Mouse (Mus musculus) telencephalon, adult 2 months (tissue): ENCODE results near the gene Mesp1.
A peak's percentile ranks its signal among the peaks of the same experiment; 100 is the strongest.
"Not testable (repeated sequence)": the region's sequence is repeated elsewhere in the genome, so short reads cannot be mapped to it uniquely, and the experiment has no call there.

ENCODE experiments used
- DNase-seq: peaks from one replicate; pipeline ENCODE4 v3.0.0-alpha.2; 2011; ENCODE audit warnings: low read depth, low spot score

Gene Mesp1

GRCm38 (mm10) chr7:79792635-79793421, 760 bp downstream of the Mesp1 start:
- no peak for DNase-seq

- not testable (repeated sequence) for DNase-seq
These were observed 3.8 kb downstream of the Mesp1 start for GRCm38 (mm10) chr7:79789812-79790211.

DNA sequence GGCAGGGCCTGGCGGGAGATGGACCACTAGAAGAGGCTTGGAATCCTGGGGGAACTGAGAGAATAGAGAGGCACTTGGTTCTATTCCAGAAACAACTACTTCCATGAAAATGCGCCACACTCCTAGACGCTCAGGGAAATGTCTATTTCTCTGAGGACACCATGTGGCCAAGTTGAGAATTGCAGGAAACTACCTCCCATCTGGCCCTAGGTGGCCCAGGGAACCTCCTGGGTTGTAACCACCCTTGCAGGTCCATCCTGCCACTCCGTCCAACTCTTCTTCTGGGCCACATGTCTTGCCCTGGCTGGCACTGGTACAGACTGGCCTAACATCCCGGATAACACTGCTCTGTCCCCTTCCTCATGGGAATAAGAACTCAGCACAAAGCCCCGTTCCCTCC, 7.3 kb downstream of the Mesp1 start:
- DNase-seq, result peak; percentile 18

DNA sequence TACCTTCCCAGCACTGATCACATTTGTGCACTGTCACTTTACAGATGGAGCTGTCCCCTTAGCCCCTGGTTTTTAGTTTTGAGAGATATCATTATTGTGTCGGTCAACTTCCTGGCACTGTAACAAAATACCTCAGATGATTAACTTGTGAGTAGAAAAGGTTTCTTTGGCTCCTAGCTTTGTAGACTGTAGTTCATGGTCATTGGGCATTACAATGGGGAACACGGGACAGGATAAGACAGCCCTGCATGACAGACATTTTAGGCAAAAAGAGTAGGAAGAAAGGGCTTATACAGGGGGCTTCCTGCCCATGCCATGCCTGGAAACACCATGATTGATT, 11.1 kb downstream of the Mesp1 start:
- no peak for DNase-seq

DNA sequence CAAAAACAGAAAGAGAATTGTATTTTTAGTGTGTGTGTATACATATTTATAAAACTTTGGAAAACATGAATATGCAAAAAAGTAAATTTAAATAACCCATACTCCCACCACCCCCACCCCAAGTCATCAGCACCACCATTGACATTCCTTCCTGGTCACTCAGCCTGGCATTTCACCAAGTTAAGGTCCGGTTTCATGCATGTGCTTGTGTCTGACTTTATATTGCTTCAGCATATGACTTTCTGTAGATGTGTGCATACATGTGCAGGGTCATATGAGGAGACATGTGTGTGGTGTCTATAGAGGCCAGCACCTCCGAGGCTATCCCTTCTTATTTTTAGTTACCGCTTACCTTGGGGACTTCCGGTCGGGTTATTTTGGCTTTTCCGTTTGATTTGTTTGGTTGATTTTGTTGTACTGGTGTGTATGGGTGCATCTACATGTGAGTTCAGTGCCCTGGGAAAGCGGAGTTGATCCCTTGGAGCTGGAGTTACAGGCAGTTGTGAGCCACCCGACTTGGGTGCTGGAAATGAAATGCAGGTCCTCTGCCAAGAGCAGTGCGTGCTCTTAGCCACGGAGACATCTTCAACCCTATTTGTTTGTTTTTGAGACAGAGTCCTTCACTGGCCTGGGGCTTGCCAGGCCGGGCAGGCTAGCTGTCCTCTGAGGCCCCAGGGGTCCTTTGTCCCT, 11.6 kb downstream of the Mesp1 start:
- no peak for DNase-seq

- no peak for DNase-seq
These were observed 12.7 kb downstream of the Mesp1 start for GRCm38 (mm10) chr7:79780647-79781626.

DNA sequence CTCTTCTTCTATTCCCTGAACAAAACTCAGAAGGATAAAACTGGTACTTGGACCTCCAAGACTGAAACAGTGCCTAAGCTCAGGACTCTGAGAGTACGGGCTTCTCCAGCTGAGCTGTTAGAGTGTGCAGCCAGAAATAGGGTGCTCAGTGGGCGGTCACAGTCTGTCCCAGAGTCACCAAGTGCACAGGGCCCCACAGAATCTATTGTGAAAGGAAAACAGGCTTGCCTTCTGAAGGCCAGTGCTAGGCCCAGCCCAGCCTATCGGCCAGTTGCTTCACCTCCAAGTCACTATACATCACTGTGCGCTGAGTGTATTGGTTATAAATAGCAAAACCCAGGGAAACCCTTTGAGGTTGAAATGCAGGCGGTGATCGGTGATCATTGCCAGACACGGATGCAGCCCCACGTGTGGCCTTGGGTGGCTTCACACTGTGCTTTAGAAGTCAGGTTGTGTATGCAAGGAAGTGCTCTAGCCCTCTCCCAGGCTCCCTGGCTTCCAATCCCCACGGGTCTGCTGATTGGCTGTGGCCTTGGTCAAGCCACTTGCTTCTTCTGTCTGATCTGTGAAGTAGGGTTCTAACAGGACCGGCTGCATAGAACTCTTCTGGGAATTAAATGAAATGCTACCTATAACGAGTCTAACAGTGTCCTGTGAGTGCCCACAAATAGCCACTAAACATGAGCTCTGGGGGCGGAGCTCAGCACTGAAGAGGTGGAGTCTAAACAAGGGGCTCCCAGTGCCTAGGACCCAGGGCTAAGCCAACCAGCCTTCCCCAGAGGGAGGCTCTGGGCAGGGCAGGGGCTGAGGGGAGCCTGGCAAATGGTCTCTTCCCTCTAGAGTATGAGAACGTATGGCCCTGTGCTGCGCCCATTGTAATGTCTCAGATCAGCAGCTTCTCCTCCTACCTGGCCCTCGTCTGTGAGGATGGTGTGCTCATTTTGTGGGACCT, 21.8 kb downstream of the Mesp1 start:
- peak; percentile 34 for DNase-seq

DNA sequence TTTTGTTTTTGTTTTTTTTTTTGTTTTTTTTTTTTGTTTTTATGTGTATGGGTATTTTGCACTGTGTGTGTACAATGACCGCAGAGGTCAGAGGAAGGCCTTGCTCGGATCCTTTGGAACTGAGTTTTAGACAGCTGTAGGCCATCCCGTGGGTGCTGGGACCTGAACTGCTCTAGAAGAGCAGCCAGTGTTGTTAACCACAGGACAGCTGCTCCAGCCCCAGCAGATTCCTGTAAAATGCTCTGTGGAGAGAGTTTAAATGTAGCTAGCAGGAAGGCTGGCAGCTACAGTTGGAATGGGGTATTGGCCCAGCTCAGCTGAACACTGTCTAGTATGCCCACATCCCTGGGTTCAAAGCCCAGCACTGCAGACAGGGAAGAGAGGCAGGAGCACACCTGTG, 23.9 kb downstream of the Mesp1 start:
- no peak for DNase-seq

DNA sequence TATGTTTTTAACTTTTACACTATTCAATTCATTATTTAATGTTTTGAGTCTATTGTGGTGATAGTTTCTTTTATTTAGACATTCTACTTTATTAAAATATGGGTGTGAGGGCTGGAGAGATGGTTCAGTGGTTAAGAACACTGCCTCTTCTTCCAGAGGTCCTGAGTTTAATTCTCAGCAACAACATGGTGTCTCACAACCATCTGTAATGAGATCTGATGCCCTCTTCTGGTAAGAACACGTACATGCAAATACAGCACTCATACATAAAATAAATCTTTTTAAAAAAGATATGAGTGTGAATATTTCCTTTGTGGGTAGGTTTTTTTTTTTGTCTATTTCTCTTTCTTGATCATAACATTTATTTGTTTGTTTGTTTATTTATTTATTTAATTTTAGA, 27.6 kb downstream of the Mesp1 start:
- DNase-seq, result no peak

DNA sequence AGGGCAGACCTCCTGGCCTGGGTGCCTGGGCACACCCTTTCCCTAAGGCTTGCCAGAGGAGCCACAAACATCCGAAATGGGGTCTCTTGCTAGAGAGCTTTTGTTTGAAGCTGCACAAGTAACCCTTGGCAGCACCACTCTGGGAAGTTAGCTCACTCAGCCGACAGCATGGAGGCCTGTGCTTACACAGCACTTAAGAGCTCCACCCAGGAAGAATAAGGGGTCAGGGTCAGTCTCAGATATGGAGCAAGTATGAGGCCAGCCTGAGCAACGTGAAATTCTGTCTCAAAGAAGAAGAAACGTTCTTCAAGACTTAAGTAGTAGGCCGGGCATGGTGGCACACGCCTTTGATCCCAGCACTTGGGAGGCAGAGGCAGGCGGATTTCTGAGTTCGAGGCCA, 31.5 kb downstream of the Mesp1 start:
- no peak for DNase-seq

DNA sequence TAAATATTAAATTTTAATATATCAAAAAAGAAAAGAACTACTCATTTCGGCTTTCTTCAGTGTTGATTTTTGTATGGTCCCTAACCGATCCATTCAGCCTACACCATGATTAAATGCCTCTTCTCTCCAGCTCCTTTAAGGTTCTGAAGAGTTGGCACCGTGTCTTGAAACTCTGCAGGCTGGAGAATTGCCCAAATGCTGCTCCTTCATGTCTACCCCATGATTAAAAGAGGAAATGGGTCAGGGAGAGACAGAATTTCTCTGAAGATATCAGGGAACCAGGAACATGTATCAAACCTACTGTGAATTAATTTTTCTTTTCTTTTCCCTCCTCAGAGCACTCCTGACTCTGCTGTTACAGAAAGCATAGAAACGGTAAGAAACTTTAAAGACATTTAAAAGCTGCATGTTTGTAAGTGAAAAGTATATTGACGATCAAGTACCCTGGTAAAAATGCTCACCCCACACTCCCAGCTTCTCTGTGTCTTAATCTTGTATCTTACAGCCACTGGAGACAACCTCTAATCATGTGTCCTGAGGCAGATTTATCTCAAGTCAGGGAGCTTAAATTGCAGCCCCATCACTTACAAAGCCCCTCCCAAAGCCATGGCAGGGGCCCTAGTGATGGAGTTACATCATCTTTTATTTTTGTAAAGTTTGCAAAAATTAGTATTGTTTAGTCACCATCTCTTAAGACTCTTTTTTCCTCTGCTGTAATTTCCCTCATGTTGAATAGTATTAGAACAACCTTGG, 32.3 kb downstream of the Mesp1 start:
- no peak for DNase-seq

- DNase-seq, result no peak
These were observed 33.8 kb downstream of the Mesp1 start for GRCm38 (mm10) chr7:79759766-79760165.

DNA sequence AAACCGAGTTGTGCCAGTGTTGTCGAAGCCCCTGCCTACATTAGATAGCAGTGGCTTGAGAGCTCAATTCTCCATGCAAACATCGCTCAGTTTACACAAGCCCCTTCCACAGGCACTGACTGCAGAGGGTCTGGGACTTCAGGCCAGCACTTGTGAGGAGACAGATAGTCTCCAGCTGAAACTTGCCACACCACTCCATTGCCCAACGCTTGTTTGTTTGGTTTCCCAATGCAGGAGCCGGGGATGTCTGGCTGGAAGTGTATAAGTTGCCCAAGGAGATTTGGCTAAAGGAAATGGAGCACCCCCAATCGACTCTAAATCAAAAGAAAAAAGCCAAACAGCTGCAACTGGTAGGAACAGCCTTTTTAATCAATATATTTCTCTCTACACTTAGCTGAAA, 35.4 kb downstream of the Mesp1 start:
- DNase-seq, result no peak

DNA sequence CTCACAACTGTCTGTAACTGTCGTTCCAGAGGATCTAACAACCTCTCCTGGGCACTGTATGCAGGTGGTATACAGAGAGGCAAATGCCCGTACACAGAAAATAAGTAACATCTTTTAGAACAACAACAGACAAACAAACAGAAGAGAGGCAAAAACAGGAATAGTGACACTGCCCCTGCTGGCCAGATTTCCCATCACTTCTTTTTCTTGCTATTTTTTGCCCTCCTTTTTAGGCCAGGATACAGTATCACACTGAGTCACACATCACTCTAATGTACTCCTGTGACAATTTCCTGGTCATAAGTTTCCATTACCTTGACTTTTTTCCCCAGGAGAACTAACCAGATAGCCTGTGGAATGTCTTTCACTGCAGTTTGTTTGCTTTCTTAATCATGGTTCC, 37.3 kb downstream of the Mesp1 start:
- DNase-seq, result no peak

GRCm38 (mm10) chr7:79749511-79749910, 44.1 kb downstream of the Mesp1 start:
- no peak for DNase-seq

GRCm38 (mm10) chr7:79747659-79748058, 45.9 kb downstream of the Mesp1 start:
- DNase-seq, result no peak

- DNase-seq, result no peak
These were observed 49.0 kb downstream of the Mesp1 start for GRCm38 (mm10) chr7:79744585-79744984.

- no peak for DNase-seq
These were observed 49.5 kb downstream of the Mesp1 start for GRCm38 (mm10) chr7:79744051-79744450.

GRCm38 (mm10) chr7:79742659-79743536, 50.7 kb downstream of the Mesp1 start, which contains the start of the genes Pex11a and Wdr93:
Gene Pex11a, minus strand, starts transcription at chr7:79743131.
Gene Wdr93, plus strand, starts transcription at chr7:79743163.
- DNase-seq, result peak; percentile 84
